Mouse (Mus musculus) c-Kit-positive CD71-negative TER-119-negative erythroid progenitor cells, embryonic 14.5 days (primary cell): Measurements from ENCODE around the gene Rarres2.

Source experiments
- DNase-seq: peaks from one replicate; pipeline ENCODE4 v3.0.0-alpha.2; 2013; ENCODE audit warnings: low read depth

Rarres2 gene

DNA sequence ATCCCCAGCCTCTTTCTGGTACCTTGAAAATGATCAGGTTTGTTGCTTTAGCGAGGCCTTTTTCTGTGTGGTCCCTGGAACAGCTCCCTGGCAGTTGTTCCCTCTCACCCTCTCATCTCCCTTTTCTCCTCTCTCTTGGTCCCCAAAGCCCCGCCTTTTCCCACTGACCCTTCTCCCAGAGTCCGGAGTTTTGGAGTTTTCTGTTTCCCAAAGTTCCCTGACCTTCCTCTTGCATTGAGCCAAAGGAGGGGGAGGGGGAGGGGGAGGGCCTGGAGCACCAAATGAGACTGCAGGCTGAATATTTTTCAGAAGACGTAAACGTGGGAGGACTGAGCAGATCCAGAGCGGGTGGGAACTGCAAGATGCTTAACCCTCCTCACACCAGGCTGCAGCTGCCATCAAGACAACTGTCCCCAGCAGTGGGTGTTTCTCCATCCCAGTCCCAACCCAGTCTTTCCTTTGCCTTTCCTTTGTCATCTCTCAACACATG, at the start of gene Rarres2:
Rarres2 (minus strand) TSS at position 218 of the 490 bp plus-strand sequence.
- DNase-seq = no peak

DNA sequence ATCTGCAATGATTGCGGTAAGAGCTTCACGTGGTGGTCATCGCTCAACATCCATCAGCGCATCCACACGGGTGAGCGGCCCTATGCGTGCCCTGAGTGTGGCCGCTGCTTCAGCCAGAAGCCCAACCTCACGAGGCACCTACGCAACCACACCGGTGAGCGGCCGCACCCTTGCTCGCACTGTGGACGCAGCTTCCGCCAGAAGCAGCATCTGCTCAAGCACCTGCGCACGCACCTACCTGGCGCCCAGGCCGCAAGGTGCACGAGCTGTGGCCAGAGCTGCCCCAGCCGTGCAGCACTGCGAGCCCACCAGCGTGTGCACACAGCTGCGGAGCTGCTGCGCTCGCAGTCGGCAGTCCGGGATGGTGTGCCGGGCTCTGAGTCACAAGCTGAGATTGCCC, 47.4 kb upstream of the Rarres2 start:
- no peak for DNase-seq

DNA sequence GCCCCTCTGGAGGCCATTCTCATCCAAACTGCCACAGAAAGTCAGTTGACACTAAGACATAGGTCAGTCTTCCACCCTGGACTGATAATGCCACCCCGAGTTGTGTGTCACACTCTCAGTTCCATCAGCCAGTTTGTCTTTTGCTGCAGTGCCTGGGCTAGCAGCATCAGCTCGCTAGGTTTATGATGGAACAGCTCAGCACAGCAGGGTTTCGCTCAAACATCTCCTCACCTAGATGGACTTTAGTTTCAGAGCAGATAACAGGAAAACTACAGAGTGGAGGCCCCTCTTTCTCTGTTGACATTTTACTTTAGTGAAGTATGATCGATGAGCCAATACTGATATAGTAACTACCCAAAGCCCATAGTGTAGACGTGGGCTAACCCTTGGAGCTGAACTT, 42.2 kb upstream of the Rarres2 start:
- DNase-seq = no peak

DNA sequence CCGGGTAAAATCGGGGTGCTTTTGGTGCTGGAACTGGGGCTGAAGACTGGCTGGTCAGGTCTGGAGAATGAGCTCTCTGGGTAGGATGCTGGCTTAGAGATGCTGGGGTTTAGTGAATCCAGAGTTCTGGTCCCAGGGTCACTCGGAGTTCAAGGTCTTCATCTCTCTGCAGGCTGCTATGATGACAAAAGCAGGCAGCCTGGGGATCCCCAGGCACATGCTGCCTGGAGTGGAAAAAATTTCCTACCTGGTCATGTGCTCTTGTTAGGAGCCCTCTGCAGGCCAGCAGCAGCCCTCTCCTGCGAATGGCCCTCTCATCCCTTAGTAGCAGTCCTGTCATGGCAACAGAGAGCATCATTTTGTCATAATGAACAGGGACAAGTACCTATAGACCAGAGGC, 40.9 kb upstream of the Rarres2 start:
- DNase-seq = no peak

DNA sequence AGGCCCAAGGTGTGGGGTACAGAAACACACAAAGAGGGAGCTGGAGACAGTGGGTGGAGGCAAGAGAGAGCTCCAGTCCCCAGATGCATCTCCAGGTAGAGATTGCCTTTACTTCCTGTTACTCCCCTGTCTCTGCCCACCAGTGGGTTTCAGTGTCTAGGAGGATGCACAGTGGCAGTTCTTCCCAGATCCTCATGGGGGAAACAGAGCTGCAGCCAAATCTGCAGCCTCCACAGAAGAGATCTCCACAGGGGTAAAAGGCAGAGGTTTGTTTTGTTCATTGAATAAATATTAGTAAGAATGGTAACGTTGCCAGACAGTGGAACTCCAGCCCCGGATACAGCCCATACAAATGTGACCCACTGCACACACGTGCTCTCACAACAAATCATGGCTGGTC, 38.1 kb upstream of the Rarres2 start:
- DNase-seq = no peak

DNA sequence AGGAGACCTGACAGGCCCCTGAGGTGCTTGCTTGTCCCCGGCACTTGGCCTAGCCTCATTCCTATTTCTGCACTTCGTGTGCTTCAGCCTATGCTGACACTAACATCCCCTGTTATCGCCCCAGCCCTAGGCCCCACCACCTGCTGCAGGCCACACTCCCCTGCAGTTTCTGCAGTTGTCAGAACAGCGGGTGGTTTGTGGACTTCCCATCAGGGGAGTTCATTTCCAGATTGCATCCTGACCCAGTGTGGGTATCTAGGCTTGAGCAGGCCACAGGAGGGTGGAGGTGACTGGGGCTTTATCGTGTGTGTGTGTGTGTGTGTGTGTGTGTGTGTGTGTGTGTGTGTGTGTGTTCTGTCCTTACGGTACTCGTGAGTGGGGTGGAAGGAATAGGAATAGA, 36.9 kb upstream of the Rarres2 start:
- no peak for DNase-seq

DNA sequence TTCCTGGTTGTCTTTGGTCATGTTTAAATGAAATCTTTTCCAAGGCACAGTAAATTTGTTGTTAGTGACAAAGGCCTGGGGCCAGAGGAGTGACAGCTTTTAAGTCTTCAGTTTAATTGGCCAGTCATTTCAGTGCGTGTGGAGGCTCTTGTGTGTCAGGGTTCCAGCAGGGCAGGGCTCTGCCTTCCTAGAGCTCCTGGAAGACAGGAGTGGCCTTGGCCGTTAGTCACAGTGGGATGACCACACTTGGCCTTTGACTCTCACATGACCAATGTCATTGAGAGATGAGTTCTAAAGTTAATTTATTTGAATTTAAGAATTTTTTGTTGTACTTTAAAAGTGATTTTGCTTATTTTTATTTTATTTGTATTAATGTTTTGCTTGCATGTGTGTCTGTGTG, 35.5 kb upstream of the Rarres2 start:
- no peak for DNase-seq

DNA sequence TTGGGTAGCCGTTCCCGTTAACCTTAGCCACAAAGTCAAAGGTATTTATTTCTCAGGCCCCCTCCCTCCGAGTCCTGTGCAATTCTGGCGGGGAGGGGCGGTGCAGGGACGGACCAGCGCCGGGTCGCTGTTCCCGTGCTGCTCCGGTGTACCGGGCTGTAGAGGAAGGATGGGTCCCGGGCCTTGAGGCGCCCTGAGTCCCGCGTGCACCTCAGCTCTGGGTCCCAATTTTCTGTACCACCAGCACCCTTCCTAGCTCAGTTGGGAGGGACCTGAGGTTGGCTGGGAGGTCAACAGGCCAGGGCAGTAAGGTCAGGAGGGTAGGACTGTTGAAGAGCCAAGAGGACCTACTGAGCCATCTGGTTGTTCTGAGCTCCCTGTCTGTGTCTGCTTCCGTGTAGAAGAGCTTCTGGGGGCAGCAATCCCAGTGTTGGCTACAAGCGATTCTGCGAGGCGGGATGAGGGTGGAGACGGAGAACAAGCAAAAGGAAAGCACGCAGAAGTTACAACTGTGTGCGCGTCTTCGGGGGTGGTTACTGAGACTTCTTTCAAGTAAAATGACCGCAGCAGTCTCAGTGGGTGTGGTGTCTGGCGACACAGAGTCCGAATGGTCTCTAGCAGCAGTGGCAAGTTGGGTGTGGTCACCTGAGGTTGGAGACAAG, 29.6 kb upstream of the Rarres2 start:
- no peak for DNase-seq

DNA sequence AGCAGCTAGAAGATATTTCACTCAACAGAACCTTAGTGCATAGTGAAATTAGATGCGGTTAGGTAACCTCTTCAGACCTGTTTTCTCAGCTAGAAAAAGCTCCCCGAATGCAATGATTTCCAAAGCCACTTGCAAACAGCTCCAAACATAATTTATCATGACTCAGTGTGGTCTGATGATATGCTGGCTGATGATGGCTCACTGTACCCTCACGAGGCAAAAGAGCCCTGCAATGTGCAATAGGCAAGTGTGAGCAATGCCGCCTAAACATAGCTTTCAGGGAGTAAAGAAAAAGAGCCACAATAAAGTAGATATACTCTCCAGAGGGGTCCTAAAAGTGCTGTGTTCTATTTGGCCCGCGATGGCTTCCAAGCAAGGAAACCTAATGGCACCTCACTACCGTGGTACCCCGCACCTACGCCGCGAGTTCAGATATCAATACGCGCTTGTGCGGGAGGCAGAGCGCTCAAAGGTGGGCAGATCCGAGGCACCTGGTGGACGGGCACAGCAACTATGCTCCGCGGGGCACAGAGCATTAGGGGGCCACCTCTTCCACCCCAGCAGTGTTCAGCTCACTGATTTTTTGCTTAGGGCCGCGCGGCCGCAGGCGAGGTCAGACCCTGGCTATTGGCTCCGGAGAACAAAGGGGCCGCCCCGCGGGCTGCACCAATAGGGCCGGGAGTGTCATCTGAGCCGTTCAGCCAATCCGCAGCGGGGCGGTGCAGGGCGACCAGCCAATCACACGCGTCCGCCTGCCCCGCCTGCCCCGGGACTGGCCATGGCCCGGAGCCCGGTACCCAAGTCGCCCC, 28.9 kb upstream of the Rarres2 start, which contains the start of gene Zfp775:
Zfp775 (plus strand) TSS at position 793 of the 809 bp plus-strand sequence.
- DNase-seq = peak; percentile 78

DNA sequence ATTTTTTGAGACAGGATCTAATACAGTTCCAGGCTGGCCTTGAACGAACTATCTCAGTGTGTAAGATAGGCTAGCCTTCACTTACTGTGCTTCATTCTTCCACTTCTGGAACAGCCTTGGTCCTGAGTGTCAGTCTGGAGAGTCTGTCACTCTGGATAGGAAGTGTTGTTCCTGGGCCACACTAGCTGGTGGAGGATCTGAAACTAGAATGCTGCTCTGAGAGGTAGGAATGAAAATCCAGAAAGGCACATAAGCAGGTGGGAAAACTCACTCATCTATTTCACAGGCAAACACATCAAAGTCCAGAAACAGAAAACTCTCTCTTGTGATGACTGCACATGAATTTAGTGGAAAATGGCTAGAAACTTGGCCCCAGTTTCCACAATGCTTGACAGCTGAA, 28.0 kb upstream of the Rarres2 start:
- no peak for DNase-seq

DNA sequence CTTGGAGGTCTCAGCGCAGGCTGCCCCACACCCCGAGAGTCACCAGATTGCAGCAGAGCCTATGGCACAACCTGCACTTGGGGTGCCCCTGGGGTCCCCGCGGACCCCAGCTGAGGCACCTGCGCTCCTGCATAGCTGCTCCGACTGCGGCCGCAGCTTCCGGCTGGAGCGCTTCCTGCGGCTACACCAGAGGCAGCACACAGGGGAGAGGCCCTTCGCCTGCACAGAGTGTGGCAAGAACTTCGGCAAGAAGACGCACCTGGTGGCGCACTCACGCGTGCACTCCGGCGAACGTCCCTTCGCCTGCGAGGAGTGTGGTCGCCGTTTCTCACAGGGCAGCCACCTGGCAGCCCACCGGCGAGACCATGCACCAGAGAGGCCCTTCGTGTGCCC, 24.6 kb upstream of the Rarres2 start:
- DNase-seq = no peak

DNA sequence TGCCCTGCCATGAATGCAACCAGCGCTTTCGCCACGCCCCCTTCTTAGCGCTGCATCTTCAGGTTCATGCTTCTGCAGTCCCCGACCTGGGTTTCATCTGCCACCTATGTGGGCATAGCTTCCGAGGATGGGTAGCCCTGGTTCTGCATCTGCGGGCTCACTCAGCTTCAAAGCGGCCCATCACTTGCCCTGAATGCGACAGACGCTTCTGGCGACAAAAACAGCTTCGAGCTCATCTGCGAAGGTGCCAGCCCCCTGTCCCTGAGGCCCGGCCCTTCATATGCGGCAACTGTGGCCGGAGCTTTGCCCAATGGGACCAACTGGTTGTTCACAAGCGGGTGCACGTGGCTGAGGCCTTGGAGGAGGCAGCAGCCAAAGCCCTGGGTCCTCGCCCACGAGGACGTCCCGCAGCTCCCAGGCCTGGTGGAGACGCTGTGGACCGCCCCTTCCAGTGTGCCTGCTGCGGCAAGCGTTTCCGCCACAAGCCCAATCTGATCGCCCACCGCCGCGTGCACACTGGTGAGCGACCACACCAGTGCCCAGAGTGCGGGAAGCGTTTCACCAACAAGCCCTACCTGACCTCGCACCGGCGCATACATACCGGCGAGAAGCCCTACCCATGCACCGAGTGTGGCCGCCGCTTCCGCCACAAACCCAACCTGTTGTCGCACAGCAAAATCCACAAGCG, 24.1 kb upstream of the Rarres2 start:
- DNase-seq = no peak

DNA sequence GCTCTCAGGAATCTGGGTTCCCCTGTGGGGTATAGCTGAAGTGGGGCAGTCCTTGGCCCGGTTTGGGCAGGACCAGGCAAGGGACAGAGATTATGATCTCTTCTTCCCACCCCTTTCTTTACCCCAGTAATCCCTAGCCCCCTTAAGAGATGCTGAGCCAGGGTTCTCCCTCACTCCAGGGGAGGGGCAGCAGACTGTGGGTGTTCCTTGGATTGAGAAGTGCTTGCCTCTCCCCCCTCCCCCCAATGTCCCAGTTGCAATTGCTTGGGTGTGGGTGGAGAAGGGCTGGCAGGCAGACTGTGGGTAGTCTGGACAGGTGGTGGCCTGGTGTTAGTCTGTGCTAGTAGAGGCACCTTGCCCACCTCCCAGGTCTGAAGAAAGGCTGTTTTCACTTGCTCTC, 22.7 kb upstream of the Rarres2 start:
- no peak for DNase-seq

DNA sequence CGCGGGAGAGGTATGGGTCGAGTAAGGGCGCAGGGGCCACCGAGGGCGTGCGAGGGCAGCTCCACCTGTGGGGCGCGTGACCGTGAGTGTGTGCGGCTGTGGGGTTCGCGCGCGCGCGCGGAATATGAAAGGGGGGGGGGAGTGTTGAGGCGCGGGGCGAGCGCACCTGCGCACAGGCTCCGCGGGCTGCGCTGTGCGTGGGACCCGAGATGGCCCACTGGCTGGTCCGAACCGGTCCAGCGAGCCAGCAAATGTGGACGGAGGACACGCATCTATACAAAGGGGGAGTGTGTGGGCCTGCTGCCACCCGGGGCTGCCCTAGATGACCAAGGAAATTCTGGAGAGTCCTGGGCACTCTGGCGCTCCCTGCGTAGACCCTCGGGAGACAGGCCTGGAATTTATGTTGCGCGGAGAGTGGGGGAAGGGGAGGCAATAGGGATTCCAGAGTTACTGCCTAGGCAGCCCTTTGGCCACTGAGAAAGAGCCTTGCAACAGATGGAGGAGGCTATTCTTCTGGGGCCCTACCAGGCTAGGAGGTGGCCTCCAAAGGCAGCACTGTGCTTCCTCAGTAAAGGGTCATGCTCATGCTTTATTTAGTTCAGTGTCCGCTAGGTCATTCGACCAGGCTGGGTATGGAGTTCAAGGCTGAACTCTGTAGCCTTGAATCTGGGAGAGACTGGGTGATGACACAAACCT, 21.6 kb upstream of the Rarres2 start:
- no peak for DNase-seq

DNA sequence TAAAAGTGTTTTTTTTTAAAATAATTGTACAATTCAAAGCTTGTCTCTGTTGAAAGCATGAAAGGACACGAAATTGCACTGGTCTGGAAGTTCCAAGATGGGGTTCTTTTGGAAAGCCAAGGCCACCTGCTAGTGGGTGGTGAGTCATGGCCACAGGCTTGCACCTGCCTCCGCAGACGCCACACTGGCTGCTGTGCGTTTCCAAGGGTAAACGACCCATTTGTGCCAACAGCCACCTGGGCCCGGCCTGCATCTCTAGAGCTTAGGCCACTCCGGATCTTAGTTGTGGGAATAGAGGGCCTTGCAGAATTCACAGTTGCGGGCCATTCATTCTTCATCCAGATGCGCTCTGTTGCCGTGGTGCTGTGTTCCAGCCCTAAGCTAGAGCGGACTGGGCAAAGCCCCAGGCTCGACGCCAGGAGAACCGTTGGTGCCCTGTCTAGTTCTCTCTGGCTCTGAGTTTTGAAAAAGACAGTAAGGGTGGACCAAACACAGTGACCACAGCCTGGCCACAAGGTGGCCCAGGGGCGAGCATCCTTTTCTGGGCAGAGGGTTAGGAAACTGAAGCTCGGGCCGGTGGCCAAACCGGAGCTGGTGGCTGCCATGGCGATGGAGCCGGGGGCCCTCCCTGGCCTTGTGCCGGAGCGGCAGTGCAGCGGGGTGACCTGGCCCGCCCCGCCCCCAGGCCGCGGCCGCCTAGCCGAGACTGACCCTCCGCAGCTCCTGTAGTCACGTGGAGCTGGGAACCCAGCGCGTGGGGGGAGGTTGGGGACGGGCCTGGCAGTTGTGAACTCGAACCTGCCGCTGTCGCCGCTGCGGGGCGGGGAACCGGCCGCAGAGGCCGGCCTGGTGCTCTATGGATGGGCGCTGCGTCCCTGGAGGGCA, 20.8 kb upstream of the Rarres2 start, which contains the start of the genes Repin1 and Gm44965:
Repin1 (plus strand) TSS at position 726 of the 885 bp plus-strand sequence.
Gm44965 (plus strand) TSS at position 784 of the 885 bp plus-strand sequence.
- DNase-seq = no peak

DNA sequence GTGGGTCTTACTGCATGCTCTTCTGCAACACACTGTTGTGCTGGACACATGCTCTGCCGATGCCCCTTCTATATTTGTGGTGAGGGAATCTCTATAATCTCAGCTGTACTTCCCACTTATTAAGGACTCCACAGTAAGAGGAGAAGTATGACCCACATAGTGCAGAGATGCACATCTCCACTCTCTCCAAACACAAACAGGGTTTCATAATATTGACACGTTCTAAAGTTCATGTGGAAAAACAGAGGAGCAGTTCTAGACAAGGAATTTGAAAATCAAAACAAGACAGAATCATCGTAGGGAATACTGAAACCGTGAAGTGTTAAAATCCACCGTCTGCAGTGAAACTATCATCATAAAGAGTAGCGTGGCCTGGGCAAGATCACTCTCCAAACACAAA, 19.3 kb upstream of the Rarres2 start:
- no peak for DNase-seq

DNA sequence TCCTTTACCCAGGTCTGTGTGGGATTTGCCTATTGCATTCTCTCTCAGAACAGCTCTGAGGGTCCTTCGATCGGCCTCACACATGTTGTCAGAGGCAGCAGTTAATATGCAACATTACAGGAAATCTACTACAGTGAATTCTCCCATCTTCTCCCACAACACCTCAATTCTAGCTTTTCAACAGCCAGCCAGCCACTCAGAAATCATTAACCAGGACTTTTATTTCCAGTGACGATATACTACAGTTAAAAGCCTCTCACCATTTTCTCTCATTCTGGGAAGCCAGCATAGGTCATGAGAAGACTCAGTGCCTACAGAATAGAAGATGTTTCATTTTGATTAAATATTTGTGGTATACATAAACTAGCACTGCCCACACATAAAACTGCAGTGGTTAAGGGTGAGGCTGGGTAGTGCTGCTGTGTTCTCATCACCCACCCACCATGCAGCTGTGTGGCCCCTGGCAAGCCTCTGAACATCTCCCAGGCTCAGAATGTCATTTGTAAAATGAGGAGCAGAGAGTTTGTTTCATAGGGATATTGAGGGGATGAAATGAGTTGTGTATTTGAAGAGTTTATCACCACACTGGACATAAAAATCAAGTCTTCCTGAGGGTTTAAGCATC, 18.7 kb upstream of the Rarres2 start:
- DNase-seq = no peak

DNA sequence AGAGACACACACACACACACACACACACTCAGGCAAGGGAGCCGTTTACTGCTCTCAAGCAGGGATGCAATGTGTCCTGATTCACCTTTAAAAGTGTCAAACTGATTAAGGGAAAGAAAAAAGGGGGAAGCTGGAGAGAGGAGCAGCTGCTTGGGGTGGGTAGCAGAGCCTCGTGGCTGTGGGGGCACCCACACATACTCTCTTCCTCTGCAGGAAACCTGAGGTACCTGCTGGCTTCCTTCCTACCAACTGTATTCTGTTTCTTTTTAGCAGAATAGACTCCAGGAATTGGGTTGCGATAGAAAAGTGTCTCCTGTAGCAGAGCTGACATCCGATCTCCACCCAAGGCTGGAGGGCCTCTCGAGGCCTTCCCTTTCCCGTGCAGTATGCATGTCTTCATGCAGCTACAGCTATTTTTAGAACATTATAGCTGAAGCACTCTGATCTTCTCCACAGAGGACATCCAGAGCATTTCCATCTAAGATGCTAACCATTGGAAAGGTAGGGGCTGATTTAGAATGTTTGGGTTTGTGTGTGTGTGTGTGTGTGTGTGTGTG, 16.7 kb upstream of the Rarres2 start, which contains the start of gene Gm45021:
Gm45021 (plus strand) TSS at position 417 of the 557 bp plus-strand sequence.
- DNase-seq = no peak

DNA sequence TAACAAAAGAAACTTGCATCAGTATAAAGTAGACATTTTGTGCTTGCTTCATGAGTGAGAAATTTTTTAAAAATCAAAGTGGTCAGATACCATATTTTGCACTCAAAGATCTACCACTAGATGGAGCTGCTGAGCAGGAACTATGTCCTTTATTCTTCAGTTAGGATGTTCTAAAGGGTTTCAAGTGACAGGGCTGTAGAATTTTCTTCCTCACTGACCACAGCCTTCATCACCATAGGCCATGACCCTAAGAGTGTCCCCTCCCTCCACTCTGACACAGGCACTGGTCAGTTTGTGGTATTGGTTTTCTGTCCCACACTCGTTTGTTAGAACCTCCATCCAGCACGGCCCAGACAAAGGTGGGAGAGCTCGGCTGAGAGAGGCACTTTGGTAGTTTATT, 9.4 kb upstream of the Rarres2 start:
- DNase-seq = no peak

DNA sequence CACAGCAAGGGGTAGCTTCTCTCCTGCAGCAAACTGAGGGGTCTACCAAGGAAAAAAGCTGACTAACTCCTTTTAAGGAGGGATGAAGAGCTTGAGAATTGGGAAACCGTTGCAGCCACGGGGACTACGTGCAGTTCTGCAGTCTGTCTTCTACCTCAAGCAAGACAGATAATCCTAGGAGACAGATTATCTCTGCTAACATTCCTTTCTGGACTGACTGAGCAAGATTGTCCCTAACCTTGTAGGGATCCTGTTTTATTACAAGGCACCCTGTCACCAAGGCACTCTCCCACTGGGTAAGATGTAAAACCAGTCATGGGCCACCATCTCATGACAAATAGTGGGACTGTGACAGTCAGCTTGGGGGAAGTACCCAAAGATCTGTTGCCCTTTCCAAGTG, 8.7 kb upstream of the Rarres2 start:
- no peak for DNase-seq
